Mouse (Mus musculus): ENCODE measurements around the gene Capn9. TPM values are rescaled to one million over a fixed set of nuclear protein-coding genes. Genes with fewer than 3 reads are reported as not detected.

The Capn9 gene
- polyA plus RNA-seq, 1 experiment from 2014 or later = 0.03 TPM

DNA sequence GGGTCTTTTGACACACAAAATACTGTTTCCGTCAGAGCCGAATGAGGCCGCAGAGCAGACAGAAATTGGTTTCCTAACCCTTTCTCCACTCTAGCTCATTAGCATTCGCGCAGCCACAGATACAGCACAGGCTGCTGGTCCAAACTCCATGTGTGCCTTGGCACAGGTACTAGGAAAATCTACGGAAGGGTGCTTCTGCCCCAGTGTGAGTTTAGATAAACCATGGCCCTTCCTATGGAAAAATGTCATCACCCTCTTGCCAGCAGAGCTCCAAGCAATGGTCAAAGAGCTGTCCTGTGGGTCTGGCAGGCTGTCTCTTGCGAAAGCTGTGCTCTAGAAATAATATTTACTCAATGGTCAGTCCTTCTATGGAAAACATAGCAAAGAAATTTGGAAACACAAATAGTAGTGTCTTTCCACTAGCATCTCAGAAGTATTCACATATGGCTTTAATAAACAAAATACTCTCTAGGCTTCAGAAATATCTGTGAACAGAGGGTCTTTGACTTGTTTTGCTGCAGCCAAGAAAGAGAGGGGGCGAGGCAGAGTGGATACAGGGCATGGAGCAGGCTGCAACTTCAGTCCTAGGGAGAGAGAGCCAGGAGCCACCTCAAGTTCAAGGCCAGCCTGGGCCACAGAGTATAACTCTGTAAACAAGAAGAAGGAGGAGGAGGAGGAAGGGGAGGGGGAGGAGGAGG lies 4.0 kb upstream of the Capn9 start:
- H3K27ac ChIP-seq (replicated peaks) = peak overlapping the region; percentile 78
- H3K9me3 ChIP-seq (replicated peaks) = no peaks in the 10 kb centered on the region
- H3K4me1 ChIP-seq (replicated peaks) = peaks cover 18% of the 10 kb centered on the region
- ATAC-seq (ENCODE audit: insufficient read depth) = peak; percentile 61
- no peak overlapping the region for H3K4me3 ChIP-seq (replicated peaks)
- H3K9ac ChIP-seq = no peak overlapping the region
- H3K4me2 ChIP-seq = no peak overlapping the region
- H3K36me3 ChIP-seq (replicated peaks) = no peaks in the 10 kb centered on the region
- no peaks in the 10 kb centered on the region for H3K27me3 ChIP-seq
- WGBS (ENCODE audit: insufficient replicate concordance) = 51% methylated on average over 8 of the region's 8 CpGs

DNA sequence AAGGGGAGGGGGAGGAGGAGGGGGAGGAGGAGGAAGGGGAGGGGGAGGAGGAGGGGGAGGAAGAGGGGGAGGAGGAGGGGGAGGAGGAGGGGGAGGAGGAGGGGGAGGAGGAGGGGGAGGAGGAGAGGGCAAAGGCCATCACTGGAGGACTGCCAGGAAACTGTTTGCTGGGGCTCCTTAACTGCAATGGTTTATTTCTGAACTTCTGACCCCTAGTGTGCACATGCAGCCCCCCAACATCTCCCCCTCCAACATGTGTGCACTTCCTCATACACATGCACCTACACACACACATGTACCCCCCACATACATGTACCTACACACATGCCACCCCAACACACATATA lies 3.5 kb upstream of the Capn9 start:
- no peaks in the 10 kb centered on the region for H3K36me3 ChIP-seq (replicated peaks)
- no peak for ATAC-seq (ENCODE audit: insufficient read depth)
- no peak overlapping the region for H3K9ac ChIP-seq
- no peak overlapping the region for H3K27ac ChIP-seq (replicated peaks)
- H3K4me2 ChIP-seq = no peak overlapping the region
- no peaks in the 10 kb centered on the region for H3K9me3 ChIP-seq (replicated peaks)
- H3K4me3 ChIP-seq (replicated peaks) = no peak overlapping the region
- H3K4me1 ChIP-seq (replicated peaks) = peaks cover 18% of the 10 kb centered on the region
- no peaks in the 10 kb centered on the region for H3K27me3 ChIP-seq

DNA sequence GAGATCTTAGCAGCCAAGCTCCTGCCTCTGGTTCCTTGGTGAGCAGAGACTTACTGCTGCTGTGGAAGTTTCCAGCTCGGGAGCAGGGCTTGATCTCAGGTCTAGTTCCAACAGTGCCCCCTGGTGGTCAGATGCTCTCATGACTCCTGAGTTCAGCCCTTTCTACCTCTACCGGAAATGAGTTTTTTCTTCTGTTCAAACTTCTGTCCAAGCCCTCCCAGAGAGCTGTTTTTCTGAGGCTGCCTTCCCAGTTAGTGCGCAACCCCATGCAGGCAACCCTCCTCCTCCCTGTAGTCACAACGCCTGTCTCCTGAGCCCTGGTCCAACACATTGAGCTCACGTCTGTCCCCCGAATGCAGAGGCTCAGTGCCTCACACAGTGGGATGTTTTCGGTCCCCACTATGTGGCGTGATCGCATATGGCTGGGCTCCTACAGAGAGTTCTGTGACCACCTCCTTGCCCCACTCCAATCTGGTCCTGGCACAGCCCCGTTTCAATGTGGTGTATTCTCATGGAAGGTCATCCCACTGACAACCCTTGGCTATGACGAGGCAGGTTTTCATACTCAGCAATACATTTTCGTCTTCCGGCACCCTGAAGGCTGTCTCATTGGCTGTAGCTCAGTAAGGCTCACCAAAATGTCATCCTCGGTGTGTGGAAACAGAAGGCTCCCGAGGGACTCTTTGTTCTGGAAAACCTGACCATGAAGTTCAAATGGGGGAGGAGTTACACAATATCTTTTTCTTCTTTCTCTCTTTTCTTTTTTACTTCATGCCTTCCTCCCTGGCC lies 2.2 kb upstream of the Capn9 start:
- WGBS (ENCODE audit: insufficient replicate concordance) = 47% methylated on average over 15 of the region's 15 CpGs
- H3K4me3 ChIP-seq (replicated peaks) = no peak overlapping the region
- peak overlapping the region; percentile 60 for H3K27ac ChIP-seq (replicated peaks)
- H3K4me1 ChIP-seq (replicated peaks) = peaks cover 18% of the 10 kb centered on the region
- no peaks in the 10 kb centered on the region for H3K36me3 ChIP-seq (replicated peaks)
- no peaks in the 10 kb centered on the region for H3K27me3 ChIP-seq
- no peak overlapping the region for H3K4me2 ChIP-seq
- no peak overlapping the region for H3K9ac ChIP-seq
- H3K9me3 ChIP-seq (replicated peaks) = no peaks in the 10 kb centered on the region
- ATAC-seq (ENCODE audit: insufficient read depth) = no peak

DNA sequence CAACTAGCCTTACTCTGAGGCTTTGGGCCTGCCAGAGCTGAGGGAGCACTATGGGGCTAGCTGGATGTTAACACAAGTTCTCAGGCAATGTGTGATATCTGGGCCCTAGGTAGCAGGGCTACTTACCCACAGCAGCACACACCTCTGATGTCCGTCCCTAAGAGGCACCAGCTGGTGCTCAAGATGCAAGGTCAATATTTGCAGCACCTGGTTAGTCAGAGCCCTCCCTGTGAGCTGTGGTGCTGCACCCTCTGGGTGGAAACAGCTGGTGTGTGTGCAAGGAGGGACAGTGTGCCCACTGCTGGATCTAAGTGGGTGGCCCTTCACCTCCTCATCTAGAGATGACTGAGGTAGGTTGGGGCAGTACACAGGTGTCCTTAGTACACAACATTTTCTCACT lies 840 bp downstream of the Capn9 start:
- H3K9ac ChIP-seq = no peak overlapping the region
- ATAC-seq (ENCODE audit: insufficient read depth) = no peak
- no peaks in the 10 kb centered on the region for H3K36me3 ChIP-seq (replicated peaks)
- no peak overlapping the region for H3K4me2 ChIP-seq
- H3K27ac ChIP-seq (replicated peaks) = no peak overlapping the region
- 50% methylated on average over 1 of the region's 1 CpGs for WGBS (ENCODE audit: insufficient replicate concordance)
- H3K4me3 ChIP-seq (replicated peaks) = no peak overlapping the region
- no peaks in the 10 kb centered on the region for H3K27me3 ChIP-seq
- H3K9me3 ChIP-seq (replicated peaks) = no peaks in the 10 kb centered on the region
- H3K4me1 ChIP-seq (replicated peaks) = peaks cover 12% of the 10 kb centered on the region; the same call in 1 of the 2 replicates

DNA sequence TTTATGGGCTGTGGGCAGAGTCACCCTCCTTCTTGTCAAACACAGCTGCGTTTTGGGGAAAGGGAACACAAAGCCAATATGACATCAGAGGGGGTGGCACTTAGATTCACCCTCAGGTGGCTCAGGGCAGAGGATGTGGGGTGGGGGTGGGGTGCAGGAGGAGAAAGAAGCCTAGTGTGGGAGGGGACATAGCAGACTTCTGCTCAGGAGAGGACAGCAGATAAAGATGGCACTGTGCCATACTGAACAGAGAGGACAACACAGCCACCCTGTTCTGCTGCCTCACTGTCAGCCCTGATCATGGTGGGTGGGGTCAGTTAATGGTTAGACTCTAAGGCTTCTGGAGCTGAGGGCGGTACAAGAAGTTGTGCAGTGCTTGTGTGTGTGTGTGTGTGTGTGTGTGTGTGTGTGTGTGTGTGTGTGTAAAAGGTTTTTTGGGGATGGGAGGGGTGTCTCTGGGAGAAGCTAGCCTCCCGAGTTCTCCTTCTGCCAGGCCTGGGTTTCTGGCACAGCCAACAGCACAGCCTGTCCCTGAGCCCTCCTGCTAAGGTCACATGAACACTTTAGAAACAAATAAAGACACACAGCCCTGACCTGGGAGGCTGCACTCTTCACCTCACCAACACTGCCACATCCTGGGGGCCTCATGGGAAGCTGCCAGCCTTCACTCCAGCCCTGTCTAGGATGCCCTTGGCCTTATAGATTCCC lies 10.0 kb downstream of the Capn9 start:
- peak; percentile 44 for ATAC-seq (ENCODE audit: insufficient read depth)
- no peaks in the 10 kb centered on the region for H3K36me3 ChIP-seq (replicated peaks)
- H3K27ac ChIP-seq (replicated peaks) = no peak overlapping the region
- peaks cover 8% of the 10 kb centered on the region; the same call in 1 of the 2 replicates for H3K4me1 ChIP-seq (replicated peaks)
- H3K9ac ChIP-seq = no peak overlapping the region
- WGBS (ENCODE audit: insufficient replicate concordance) = 29% methylated on average over 3 of the region's 3 CpGs
- no peaks in the 10 kb centered on the region for H3K27me3 ChIP-seq
- H3K4me2 ChIP-seq = no peak overlapping the region
- H3K4me3 ChIP-seq (replicated peaks) = no peak overlapping the region
- H3K9me3 ChIP-seq (replicated peaks) = no peaks in the 10 kb centered on the region

DNA sequence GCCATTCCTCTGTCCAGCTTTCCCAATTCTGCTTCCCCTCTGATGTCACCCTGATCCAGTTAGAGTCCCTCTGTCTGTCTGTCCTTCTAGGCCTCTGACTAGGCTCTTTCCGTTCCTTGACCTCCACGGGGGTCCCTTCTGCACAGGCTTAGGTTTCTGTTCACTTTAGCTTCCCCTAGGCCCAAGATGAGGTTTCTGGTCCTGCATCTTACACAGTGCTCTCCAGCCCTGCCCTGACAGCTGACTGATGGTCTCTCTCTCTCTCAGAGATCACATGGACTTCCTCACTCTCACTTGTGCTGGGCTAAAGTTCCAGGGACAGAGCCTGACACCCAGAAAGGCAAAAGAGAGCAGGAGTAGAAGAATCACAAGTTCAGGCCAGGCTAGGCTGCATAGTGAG lies 10.6 kb downstream of the Capn9 start:
- ATAC-seq (ENCODE audit: insufficient read depth) = no peak
- Histone ChIP-seq H3K4me3 (replicated peaks) (no peak overlapping the region), H3K9ac (no peak overlapping the region), H3K4me1 (replicated peaks) (peaks cover 8% of the 10 kb centered on the region; the same call in 1 of the 2 replicates), H3K36me3 (replicated peaks) (no peaks in the 10 kb centered on the region), H3K4me2 (no peak overlapping the region), H3K27ac (replicated peaks) (no peak overlapping the region), H3K27me3 (no peaks in the 10 kb centered on the region), H3K9me3 (replicated peaks) (no peaks in the 10 kb centered on the region)
- WGBS (ENCODE audit: insufficient replicate concordance) = 59% methylated on average over 2 of the region's 2 CpGs

DNA sequence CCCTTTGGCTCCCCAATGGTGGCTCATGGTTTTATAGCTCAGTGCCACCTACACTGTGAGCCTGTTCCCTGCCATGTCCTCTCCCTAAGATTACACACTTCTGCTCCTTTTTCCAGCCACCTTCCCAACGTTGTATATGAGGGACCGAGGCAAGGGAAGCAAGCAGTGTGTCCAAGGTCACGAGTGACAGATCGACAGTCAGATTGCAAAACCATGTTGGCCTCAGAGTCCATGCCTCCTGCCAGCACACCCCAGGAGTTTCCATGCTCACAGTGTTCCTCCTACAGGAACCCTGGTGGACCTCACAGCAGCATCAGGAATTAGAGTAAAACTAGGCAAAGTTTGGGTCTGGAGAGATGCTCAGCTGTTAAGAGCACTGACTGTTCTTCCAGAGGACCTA lies 13.5 kb downstream of the Capn9 start:
- Histone ChIP-seq H3K36me3 (replicated peaks) (no peaks in the 10 kb centered on the region), H3K27me3 (no peaks in the 10 kb centered on the region), H3K9me3 (replicated peaks) (no peaks in the 10 kb centered on the region), H3K4me2 (no peak overlapping the region), H3K4me1 (replicated peaks) (peaks cover 8% of the 10 kb centered on the region; the same call in 1 of the 2 replicates), H3K4me3 (replicated peaks) (no peak overlapping the region), H3K27ac (replicated peaks) (no peak overlapping the region), H3K9ac (no peak overlapping the region)
- peak; percentile 29; the same call in 1 of the 2 replicates for ATAC-seq (ENCODE audit: insufficient read depth)
- WGBS (ENCODE audit: insufficient replicate concordance) = 42% methylated on average over 4 of the region's 4 CpGs

DNA sequence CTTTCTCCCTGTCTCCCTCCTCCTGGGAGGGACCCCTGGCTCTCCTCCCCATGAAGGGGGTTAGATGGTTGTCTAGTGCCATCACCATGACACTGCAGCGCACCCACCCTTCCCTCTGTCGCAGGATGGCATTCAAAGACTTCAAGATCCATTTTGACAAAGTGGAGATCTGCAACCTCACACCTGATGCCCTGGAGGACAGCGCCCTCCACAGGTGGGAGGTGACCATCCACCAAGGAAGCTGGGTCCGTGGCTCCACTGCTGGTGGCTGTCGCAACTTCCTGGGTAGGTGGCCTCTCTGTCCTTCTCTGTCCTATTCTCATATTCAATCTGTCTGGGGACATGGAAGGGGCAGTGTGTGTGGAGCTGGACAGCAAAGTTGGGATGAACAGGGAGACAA lies 28.2 kb downstream of the Capn9 start:
- Histone ChIP-seq H3K27me3 (no peaks in the 10 kb centered on the region; the same call in 1 of the 2 replicates), H3K9me3 (replicated peaks) (no peaks in the 10 kb centered on the region), H3K4me1 (replicated peaks) (no peaks in the 10 kb centered on the region), H3K4me2 (no peak overlapping the region), H3K4me3 (replicated peaks) (no peak overlapping the region), H3K27ac (replicated peaks) (no peak overlapping the region), H3K9ac (no peak overlapping the region), H3K36me3 (replicated peaks) (no peaks in the 10 kb centered on the region)
- no peak for ATAC-seq (ENCODE audit: insufficient read depth)
- WGBS (ENCODE audit: insufficient replicate concordance) = 52% methylated on average over 5 of the region's 5 CpGs

DNA sequence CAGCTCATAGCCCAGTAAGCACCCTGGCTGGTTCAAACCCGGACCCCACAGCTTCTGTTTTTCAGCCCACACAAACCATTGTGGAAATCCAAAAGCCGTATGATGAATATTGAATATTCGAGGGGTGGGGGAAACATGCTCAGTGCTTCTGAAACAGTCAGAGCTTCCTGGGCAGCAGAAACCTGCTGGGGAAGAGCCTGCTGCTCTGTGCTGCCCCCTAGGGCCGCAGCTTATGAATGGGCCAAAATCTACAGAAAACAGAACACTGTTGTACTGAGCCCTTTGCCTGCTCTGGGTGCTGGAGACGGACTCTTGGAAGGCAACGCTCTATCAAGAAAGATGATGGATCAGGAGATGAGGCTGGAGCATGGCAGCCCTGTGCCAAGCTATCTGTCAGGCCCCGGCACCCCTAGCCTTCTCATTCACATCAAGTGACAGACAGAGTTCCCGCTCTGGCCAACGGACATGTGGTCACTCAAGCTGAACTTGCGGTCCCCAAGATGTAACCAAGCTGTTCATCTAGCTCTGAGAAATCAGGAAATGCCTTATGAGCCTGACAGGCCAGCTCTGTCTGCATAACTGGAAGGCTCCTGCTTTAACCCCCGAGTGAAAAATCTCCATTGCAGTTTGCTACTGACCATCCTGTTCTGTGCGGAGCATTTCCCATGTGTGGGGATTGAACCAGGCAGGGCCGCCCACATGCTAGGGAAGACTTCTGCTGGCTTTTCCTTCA lies 32.5 kb downstream of the Capn9 start:
- Histone ChIP-seq H3K4me2 (no peak overlapping the region), H3K27ac (replicated peaks) (no peak overlapping the region), H3K9me3 (replicated peaks) (no peaks in the 10 kb centered on the region), H3K36me3 (replicated peaks) (no peaks in the 10 kb centered on the region), H3K9ac (no peak overlapping the region), H3K27me3 (no peaks in the 10 kb centered on the region; the same call in 1 of the 2 replicates), H3K4me1 (replicated peaks) (no peaks in the 10 kb centered on the region), H3K4me3 (replicated peaks) (no peak overlapping the region)
- WGBS (ENCODE audit: insufficient replicate concordance) = 55% methylated on average over 13 of the region's 13 CpGs
- ATAC-seq (ENCODE audit: insufficient read depth) = no peak

DNA sequence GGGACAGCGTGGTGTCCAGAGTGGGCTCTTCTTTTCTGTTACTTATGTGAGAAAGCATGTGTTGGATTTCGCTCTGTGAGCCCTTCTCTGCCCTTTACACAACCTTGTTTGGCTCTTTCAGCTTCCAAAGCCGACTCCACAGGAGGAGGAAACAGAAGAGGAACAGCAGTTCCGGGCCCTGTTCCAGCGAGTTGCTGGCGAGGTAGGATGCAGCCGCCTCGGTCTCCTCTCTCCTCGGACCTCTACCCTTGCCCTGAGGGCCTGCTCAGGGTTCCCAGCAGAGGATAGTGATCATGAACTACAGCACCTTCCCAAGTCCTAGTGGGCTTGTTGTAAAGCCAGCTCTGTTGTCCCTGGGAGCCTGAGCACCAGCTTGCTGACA lies 33.1 kb downstream of the Capn9 start:
- no peak for ATAC-seq (ENCODE audit: insufficient read depth)
- Histone ChIP-seq H3K4me1 (replicated peaks) (no peaks in the 10 kb centered on the region), H3K4me3 (replicated peaks) (no peak overlapping the region), H3K36me3 (replicated peaks) (no peaks in the 10 kb centered on the region), H3K9ac (no peak overlapping the region), H3K27me3 (no peaks in the 10 kb centered on the region; the same call in 1 of the 2 replicates), H3K9me3 (replicated peaks) (no peaks in the 10 kb centered on the region), H3K27ac (replicated peaks) (no peak overlapping the region), H3K4me2 (no peak overlapping the region)
- WGBS (ENCODE audit: insufficient replicate concordance) = 52% methylated on average over 9 of the region's 9 CpGs

DNA sequence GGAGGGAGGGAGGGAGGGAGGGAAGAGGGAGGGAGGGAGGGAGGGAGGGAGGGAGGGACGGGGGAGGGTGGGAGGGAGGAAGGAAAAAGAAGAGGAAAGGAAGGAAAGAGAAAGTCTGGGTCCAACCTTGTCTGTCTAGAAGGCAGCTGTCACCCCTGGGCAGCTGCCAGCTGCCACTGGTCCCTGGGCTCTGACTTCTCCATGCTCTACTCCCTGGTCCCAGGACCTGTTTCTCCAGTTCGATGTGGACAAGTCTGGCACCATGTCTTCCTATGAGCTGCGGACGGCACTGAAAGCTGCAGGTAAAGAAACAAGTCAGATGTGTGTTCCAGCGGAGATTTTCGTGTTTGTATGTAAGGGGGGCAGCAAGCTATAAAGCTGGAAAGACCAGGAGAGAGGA lies 38.4 kb downstream of the Capn9 start:
- WGBS (ENCODE audit: insufficient replicate concordance) = 67% methylated on average over 5 of the region's 6 CpGs
- H3K9ac ChIP-seq = no peak overlapping the region
- 0 out of 2 replicates have a peak, but pooled peaks cover 10% of the 10 kb centered on the region for H3K4me1 ChIP-seq (replicated peaks)
- H3K9me3 ChIP-seq (replicated peaks) = no peaks in the 10 kb centered on the region
- no peak overlapping the region for H3K4me2 ChIP-seq
- no peaks in the 10 kb centered on the region for H3K36me3 ChIP-seq (replicated peaks)
- H3K27ac ChIP-seq (replicated peaks) = no peak overlapping the region
- peaks cover 9% of the 10 kb centered on the region; the same call in 1 of the 2 replicates for H3K27me3 ChIP-seq
- ATAC-seq (ENCODE audit: insufficient read depth) = no peak
- no peak overlapping the region for H3K4me3 ChIP-seq (replicated peaks)

Data from liver, embryonic 15.5 days (tissue).